Mouse (Mus musculus): ENCODE measurements at regions not wholly inside any gene's neighbourhood (a gene's known extent, or its start where the extent isn't known, plus 50 kb on each side); places are given as distances from the start of the nearest gene placed in this dataset.

- no peak for DNase-seq (ENCODE audit: inconsistent age in 2 of 2, low spot score in 1 of 2)
Measured at GRCm38 (mm10) chr8:36035339-36035738, 269.7 kb downstream of the Gm19410 start.

- no peak for DNase-seq (ENCODE audit: inconsistent age in 2 of 2, low spot score in 1 of 2)
Measured at GRCm38 (mm10) chr8:36036271-36036670, 270.7 kb downstream of the Gm19410 start.

- no peak for DNase-seq (ENCODE audit: inconsistent age in 2 of 2, low spot score in 1 of 2)
Measured at GRCm38 (mm10) chr8:36041222-36041864, 275.8 kb downstream of the Gm19410 start.

- DNase-seq (ENCODE audit: inconsistent age in 2 of 2, low spot score in 1 of 2) = no peak
Measured at GRCm38 (mm10) chr8:36042594-36042993, 277.0 kb downstream of the Gm19410 start.

Measured in adrenal gland, adult (tissue).